Mouse (Mus musculus): Measurements from ENCODE around the gene Lipt2.

DNA sequence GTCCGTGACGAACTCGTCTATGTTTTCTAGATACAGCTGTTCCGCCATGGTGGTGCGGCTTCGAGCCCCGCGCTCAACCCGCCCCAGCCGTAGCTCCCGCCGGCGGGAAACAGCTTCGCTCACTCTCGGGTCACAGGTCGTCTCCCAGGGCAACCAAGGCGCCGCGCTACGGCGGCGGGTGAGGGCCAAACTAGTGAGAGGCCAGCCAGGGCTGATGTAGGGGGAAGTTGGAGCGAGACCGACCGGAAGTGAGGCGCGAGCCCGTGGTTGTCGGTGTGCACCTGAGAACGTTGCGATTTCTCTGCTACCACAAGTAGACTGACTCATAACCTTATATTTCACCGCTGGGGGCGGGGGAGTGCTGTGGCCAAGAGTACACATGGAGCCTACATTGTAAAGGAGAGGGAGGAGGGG, 37.7 kb upstream of the Lipt2 start, which contains the start of gene Pold3:
- peak; percentile 27; the same call in 1 of the 2 replicates for TF ChIP-seq CTCF (IDR thresholded peaks at IDR 0.05; ENCODE audit: extremely low read depth, insufficient read length, insufficient replicate concordance, low read depth, low read length)
- TF ChIP-seq POLR2A (IDR thresholded peaks at IDR 0.05; ENCODE audit: low read depth, low read length): peak; percentile 55; the same call in 1 of the 2 replicates

Measured in small intestine, adult 2 months (tissue).